Mouse (Mus musculus): ENCODE measurements around the gene Dclk3. TPM values are rescaled to one million over a fixed set of nuclear protein-coding genes. Genes with fewer than 3 reads are reported as not detected.

The Dclk3 gene
- total and polyA plus RNA-seq, 3 experiments: 0.05 TPM; not detected in 2

DNA sequence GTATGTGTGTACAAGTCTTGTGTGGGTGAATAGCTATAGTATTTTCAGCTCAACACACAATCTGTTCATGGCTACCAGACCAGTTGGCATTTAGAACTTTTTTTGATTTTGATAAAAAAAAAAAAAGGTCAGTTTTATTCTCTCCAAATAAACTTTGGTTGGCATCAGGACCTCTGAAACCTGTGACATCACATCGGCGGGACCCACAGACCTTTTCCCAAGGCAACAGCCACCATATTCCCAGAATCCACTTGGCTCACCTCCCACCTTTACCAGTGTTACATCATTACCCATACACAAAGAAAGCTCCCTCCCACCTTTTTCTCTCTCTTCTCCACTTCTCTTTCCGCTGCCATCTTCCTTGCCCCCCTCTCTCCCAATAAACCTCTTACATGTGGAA is 36.4 kb downstream of the Dclk3 start:
- Histone ChIP-seq H3K27me3 (ENCODE audit: insufficient read depth, low read length) (no peaks in the 10 kb centered on the region), H3K36me3 (replicated peaks) (no peaks in the 10 kb centered on the region), H3K4me3 (ENCODE audit: low read depth, low read length) (no peak overlapping the region), H3K4me1 (ENCODE audit: insufficient read depth, low read depth, low read length) (no peaks in the 10 kb centered on the region), H3K9me3 (replicated peaks) (peaks cover 54% of the 10 kb centered on the region)
- no peak for DNase-seq (ENCODE audit: low spot score)
- TF ChIP-seq CTCF (IDR thresholded peaks at IDR 0.05; ENCODE audit: low read depth, low read length): no peak
- no peak for ATAC-seq (ENCODE audit: extremely low read depth, insufficient number of reproducible peaks, low FRiP score, poor library complexity, severe bottlenecking)

DNA sequence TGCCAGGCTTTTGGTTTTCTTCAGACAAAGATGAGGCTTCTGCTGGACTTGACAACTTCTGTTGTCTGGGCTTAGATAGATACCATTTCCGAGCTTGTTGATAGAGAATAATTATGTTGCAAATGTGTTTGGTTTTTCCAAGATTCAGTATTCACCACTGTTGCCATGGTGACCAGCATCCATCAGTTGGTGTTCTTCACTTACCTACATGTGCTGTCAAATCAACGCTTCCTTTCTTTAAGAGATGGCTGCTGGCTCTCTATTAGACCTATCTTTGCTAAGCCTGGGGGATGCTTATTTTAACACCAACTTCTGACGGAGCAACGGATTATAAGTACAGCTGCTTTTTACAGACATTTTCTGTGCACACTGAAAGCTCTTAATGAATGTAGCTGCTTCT is 37.1 kb downstream of the Dclk3 start:
- ATAC-seq (ENCODE audit: extremely low read depth, insufficient number of reproducible peaks, low FRiP score, poor library complexity, severe bottlenecking) (no peak), DNase-seq (ENCODE audit: low spot score) (no peak)
- no peak overlapping the region for H3K4me3 ChIP-seq (ENCODE audit: low read depth, low read length)
- no peaks in the 10 kb centered on the region for H3K36me3 ChIP-seq (replicated peaks)
- TF ChIP-seq POLR2AphosphoS5 (IDR thresholded peaks at IDR 0.05; ENCODE audit: insufficient replicate concordance, low read depth, low read length) (no peak), GATA1 (IDR thresholded peaks at IDR 0.05; ENCODE audit: borderline replicate concordance, low read length) (no peak), CTCF (IDR thresholded peaks at IDR 0.05; ENCODE audit: low read depth, low read length) (no peak), TAL1 (conservative IDR thresholded peaks at IDR 0.05; ENCODE audit: low read depth, low read length) (no peak), GATA2 (IDR thresholded peaks at IDR 0.05; ENCODE audit: borderline replicate concordance, low read depth, low read length) (no peak)
- peaks cover 53% of the 10 kb centered on the region for H3K9me3 ChIP-seq (replicated peaks)
- no peaks in the 10 kb centered on the region for H3K4me1 ChIP-seq (ENCODE audit: insufficient read depth, low read depth, low read length)
- no peaks in the 10 kb centered on the region for H3K27me3 ChIP-seq (ENCODE audit: insufficient read depth, low read length)

DNA sequence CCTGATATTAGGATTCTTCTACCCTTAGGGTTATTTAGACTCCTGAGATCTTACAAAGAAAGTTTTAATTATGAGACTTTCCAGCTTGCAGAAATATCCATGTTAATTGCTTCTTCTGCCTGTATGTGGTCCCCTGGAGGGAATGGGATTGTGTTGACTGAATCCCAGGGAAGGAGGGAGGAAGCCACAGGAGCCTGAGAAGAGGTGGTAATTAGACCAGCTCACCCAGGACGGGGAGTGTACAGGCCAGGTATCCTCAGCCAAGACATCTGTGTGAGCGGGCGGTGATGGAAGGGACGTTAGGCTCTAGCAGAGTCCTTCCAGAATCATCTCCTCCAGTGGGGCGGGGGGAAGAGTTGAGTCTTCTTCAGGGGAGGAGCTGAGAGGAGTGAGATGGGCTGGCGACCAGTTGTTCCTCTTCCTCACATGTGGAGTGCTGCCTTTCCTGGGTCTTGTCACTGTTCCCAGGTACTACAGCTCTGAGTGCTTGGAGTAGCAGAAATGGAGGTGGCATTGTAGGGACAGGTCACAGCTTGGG is 37.7 kb downstream of the Dclk3 start:
- H3K27me3 ChIP-seq (ENCODE audit: insufficient read depth, low read length): no peaks in the 10 kb centered on the region
- ATAC-seq (ENCODE audit: extremely low read depth, insufficient number of reproducible peaks, low FRiP score, poor library complexity, severe bottlenecking): no peak

DNA sequence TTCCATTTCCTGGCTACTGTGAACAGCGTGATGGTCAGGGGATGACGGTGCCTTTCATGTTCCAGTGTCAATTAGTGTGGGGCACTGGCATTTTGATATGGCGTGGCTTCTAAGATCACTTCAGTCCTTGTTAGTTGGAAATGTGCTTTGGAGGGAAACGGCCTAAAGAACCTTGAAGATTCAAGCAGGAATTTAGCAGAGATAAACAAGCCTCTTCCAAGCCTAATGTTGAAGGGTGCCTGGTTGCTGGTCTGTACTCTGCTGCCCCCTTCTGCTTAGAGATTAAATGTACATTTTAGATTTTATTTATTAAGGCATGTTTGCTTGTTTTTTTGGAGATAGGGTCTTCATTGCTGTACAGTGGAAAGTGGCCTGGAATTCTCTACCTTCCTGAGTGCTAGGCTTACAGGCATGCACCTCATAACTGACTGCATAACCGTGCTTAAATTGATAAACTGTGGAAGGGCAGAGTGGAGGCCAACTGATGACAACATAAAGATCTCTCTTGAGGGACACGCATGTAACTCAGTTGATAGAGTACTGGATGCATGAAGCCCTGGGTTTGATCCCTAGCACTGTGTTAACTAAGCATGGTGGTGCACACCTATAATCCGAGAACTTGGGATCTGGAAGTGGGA is 40.1 kb downstream of the Dclk3 start:
- Histone ChIP-seq H3K4me3 (ENCODE audit: low read depth, low read length) (no peak overlapping the region), H3K36me3 (replicated peaks) (no peaks in the 10 kb centered on the region), H3K4me1 (ENCODE audit: insufficient read depth, low read depth, low read length) (no peaks in the 10 kb centered on the region), H3K9me3 (replicated peaks) (peaks cover 58% of the 10 kb centered on the region), H3K27me3 (ENCODE audit: insufficient read depth, low read length) (no peaks in the 10 kb centered on the region)
- TF ChIP-seq GATA1 (IDR thresholded peaks at IDR 0.05; ENCODE audit: borderline replicate concordance, low read length): no peak
- ATAC-seq (ENCODE audit: extremely low read depth, insufficient number of reproducible peaks, low FRiP score, poor library complexity, severe bottlenecking) (no peak), DNase-seq (ENCODE audit: low spot score) (no peak)

More for the DNA sequence above, 37.7 kb downstream of the Dclk3 start:
- DNase-seq (ENCODE audit: low spot score): no peak
- Histone ChIP-seq H3K4me3 (ENCODE audit: low read depth, low read length) (no peak overlapping the region), H3K36me3 (replicated peaks) (no peaks in the 10 kb centered on the region), H3K4me1 (ENCODE audit: insufficient read depth, low read depth, low read length) (no peaks in the 10 kb centered on the region), H3K9me3 (replicated peaks) (peaks cover 56% of the 10 kb centered on the region)
- TF ChIP-seq CTCF (IDR thresholded peaks at IDR 0.05; ENCODE audit: low read depth, low read length): no peak
- no peak for TF ChIP-seq GATA1 (IDR thresholded peaks at IDR 0.05; ENCODE audit: borderline replicate concordance, low read length)
- no peak for TF ChIP-seq POLR2AphosphoS5 (IDR thresholded peaks at IDR 0.05; ENCODE audit: insufficient replicate concordance, low read depth, low read length)
- TF ChIP-seq TAL1 (conservative IDR thresholded peaks at IDR 0.05; ENCODE audit: low read depth, low read length): no peak
- TF ChIP-seq GATA2 (IDR thresholded peaks at IDR 0.05; ENCODE audit: borderline replicate concordance, low read depth, low read length): no peak

DNA sequence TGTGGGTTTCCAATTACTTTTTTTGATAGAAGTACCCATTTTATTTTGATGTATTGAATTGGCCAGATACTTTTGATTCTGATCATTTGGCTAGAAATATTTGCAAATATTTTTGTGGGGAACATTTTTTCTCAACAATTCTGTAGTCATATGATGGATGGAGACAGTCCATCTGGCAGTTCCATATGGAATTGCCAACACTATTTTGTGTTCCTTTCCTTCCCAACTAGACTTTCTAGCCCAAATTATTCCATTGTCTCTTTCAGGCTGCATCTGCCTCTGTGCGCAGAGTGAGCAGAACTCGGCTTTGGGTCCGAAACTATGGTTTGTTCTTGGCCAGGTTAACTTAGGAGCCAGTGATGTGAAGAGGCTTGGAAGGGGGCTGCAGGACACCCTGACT is 42.1 kb downstream of the Dclk3 start:
- no peak overlapping the region for H3K4me3 ChIP-seq (ENCODE audit: low read depth, low read length)
- H3K9me3 ChIP-seq (replicated peaks): peaks cover 60% of the 10 kb centered on the region
- H3K27me3 ChIP-seq (ENCODE audit: insufficient read depth, low read length): no peaks in the 10 kb centered on the region
- ATAC-seq (ENCODE audit: extremely low read depth, insufficient number of reproducible peaks, low FRiP score, poor library complexity, severe bottlenecking) (no peak), DNase-seq (ENCODE audit: low spot score) (no peak)
- H3K4me1 ChIP-seq (ENCODE audit: insufficient read depth, low read depth, low read length): no peaks in the 10 kb centered on the region
- TF ChIP-seq CTCF (IDR thresholded peaks at IDR 0.05; ENCODE audit: low read depth, low read length) (no peak), TAL1 (conservative IDR thresholded peaks at IDR 0.05; ENCODE audit: low read depth, low read length) (no peak), GATA1 (IDR thresholded peaks at IDR 0.05; ENCODE audit: borderline replicate concordance, low read length) (no peak), POLR2AphosphoS5 (IDR thresholded peaks at IDR 0.05; ENCODE audit: insufficient replicate concordance, low read depth, low read length) (no peak), GATA2 (IDR thresholded peaks at IDR 0.05; ENCODE audit: borderline replicate concordance, low read depth, low read length) (no peak)
- no peaks in the 10 kb centered on the region for H3K36me3 ChIP-seq (replicated peaks)

DNA sequence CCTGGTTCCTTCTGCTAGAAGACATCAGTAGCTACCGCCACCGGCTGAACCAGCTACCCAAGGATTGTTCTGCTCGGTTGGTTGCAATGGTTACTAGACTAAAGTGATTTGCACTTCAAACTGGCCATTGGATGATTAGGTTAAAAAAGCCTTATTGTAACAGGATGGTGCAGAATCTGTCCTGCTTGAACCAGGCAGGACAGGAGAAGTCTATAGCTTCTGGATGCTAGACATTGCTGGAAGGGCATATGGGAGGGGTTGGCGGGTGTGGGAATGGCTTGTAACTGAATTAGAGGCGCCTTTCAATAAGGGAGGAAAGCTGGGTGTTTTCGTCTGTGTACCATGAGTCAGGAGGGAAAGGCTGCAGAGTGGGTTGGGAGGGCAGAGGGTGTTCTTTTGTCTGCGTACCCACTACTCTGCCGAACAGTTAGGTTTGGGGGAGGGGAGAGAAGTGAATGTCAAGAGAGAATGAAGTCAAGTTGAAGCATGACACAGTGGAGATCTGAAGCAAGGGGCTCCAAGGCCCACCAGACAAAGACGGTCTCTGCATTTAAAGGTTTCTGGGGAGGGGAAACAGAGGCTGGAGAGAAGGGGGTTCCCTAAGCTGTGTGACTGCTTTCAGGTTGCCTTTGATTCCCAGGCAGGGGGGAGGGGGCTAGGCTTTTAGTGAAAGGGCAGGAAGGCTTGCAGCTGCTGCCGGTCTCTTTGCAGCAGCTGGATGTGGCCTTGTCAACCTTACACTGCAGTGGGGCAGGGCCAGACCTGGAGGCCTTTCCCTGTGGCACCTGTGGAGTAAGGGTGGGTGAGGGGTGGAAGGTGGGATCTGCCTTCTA is 48.0 kb downstream of the Dclk3 start:
- Histone ChIP-seq H3K9me3 (replicated peaks) (peaks cover 52% of the 10 kb centered on the region), H3K4me1 (ENCODE audit: insufficient read depth, low read depth, low read length) (no peaks in the 10 kb centered on the region), H3K27me3 (ENCODE audit: insufficient read depth, low read length) (no peaks in the 10 kb centered on the region), H3K36me3 (replicated peaks) (no peaks in the 10 kb centered on the region), H3K4me3 (ENCODE audit: low read depth, low read length) (no peak overlapping the region)
- DNase-seq (ENCODE audit: low spot score) (no peak), ATAC-seq (ENCODE audit: extremely low read depth, insufficient number of reproducible peaks, low FRiP score, poor library complexity, severe bottlenecking) (no peak)
- no peak for TF ChIP-seq POLR2AphosphoS5 (IDR thresholded peaks at IDR 0.05; ENCODE audit: insufficient replicate concordance, low read depth, low read length)
- TF ChIP-seq TAL1 (conservative IDR thresholded peaks at IDR 0.05; ENCODE audit: low read depth, low read length): no peak
- no peak for TF ChIP-seq GATA1 (IDR thresholded peaks at IDR 0.05; ENCODE audit: borderline replicate concordance, low read length)
- no peak for TF ChIP-seq GATA2 (IDR thresholded peaks at IDR 0.05; ENCODE audit: borderline replicate concordance, low read depth, low read length)
- no peak for TF ChIP-seq CTCF (IDR thresholded peaks at IDR 0.05; ENCODE audit: low read depth, low read length)

Data from G1E (cell line).